Mouse (Mus musculus): ENCODE results near the gene 4930523C07Rik.
A peak's percentile ranks its signal among the peaks of the same experiment; 100 is the strongest.

The 4930523C07Rik gene

GRCm38 (mm10) chr1:160044237-160045021, at the start of gene 4930523C07Rik:
TSS of gene 4930523C07Rik (plus strand) at chr1:160044382.
- ATAC-seq (ENCODE audit: insufficient number of reproducible peaks, low FRiP score, low TSS enrichment): 0 out of 2 replicates have a peak, but pooled peaks have one; percentile 22

GRCm38 (mm10) chr1:159997329-159997728, 46.9 kb upstream of the 4930523C07Rik start:
- ATAC-seq (ENCODE audit: insufficient number of reproducible peaks, low FRiP score, low TSS enrichment): no peak

GRCm38 (mm10) chr1:159998349-159998748, 45.8 kb upstream of the 4930523C07Rik start:
- ATAC-seq (ENCODE audit: insufficient number of reproducible peaks, low FRiP score, low TSS enrichment): no peak

- no peak for ATAC-seq (ENCODE audit: insufficient number of reproducible peaks, low FRiP score, low TSS enrichment)
Observed at GRCm38 (mm10) chr1:159999232-159999631, 45.0 kb upstream of the 4930523C07Rik start.

GRCm38 (mm10) chr1:160005319-160005718, 38.9 kb upstream of the 4930523C07Rik start:
- ATAC-seq (ENCODE audit: insufficient number of reproducible peaks, low FRiP score, low TSS enrichment): no peak

- ATAC-seq (ENCODE audit: insufficient number of reproducible peaks, low FRiP score, low TSS enrichment): no peak
Observed at GRCm38 (mm10) chr1:160006919-160007588, 37.1 kb upstream of the 4930523C07Rik start.

GRCm38 (mm10) chr1:160013042-160013441, 31.1 kb upstream of the 4930523C07Rik start:
- ATAC-seq (ENCODE audit: insufficient number of reproducible peaks, low FRiP score, low TSS enrichment): no peak

- ATAC-seq (ENCODE audit: insufficient number of reproducible peaks, low FRiP score, low TSS enrichment): no peak
Observed at GRCm38 (mm10) chr1:160024339-160024980, 19.7 kb upstream of the 4930523C07Rik start.

GRCm38 (mm10) chr1:160025146-160025894, 18.9 kb upstream of the 4930523C07Rik start:
- ATAC-seq (ENCODE audit: insufficient number of reproducible peaks, low FRiP score, low TSS enrichment): no peak

- ATAC-seq (ENCODE audit: insufficient number of reproducible peaks, low FRiP score, low TSS enrichment): no peak
Observed at GRCm38 (mm10) chr1:160025895-160026255, 18.3 kb upstream of the 4930523C07Rik start.

- ATAC-seq (ENCODE audit: insufficient number of reproducible peaks, low FRiP score, low TSS enrichment): no peak
Observed at GRCm38 (mm10) chr1:160027939-160028338, 16.2 kb upstream of the 4930523C07Rik start.

GRCm38 (mm10) chr1:160033948-160034598, 10.1 kb upstream of the 4930523C07Rik start:
- ATAC-seq (ENCODE audit: insufficient number of reproducible peaks, low FRiP score, low TSS enrichment): no peak

GRCm38 (mm10) chr1:160035561-160035960, 8.6 kb upstream of the 4930523C07Rik start:
- no peak for ATAC-seq (ENCODE audit: insufficient number of reproducible peaks, low FRiP score, low TSS enrichment)

GRCm38 (mm10) chr1:160036996-160037521, 7.1 kb upstream of the 4930523C07Rik start:
- no peak for ATAC-seq (ENCODE audit: insufficient number of reproducible peaks, low FRiP score, low TSS enrichment)

- no peak for ATAC-seq (ENCODE audit: insufficient number of reproducible peaks, low FRiP score, low TSS enrichment)
Observed at GRCm38 (mm10) chr1:160039951-160040645, 4.1 kb upstream of the 4930523C07Rik start.

- no peak for ATAC-seq (ENCODE audit: insufficient number of reproducible peaks, low FRiP score, low TSS enrichment)
Observed at GRCm38 (mm10) chr1:160041264-160041775, 2.9 kb upstream of the 4930523C07Rik start.

GRCm38 (mm10) chr1:160042351-160042750, 1.8 kb upstream of the 4930523C07Rik start:
- ATAC-seq (ENCODE audit: insufficient number of reproducible peaks, low FRiP score, low TSS enrichment): no peak

- ATAC-seq (ENCODE audit: insufficient number of reproducible peaks, low FRiP score, low TSS enrichment): no peak
Observed at GRCm38 (mm10) chr1:160043271-160043975, 759 bp upstream of the 4930523C07Rik start.

Measured in cerebellum, adult (tissue).